Mouse (Mus musculus) hindbrain, postnatal 0 days (tissue): ENCODE measurements around the gene Lin28b. TPM values are rescaled to one million over a fixed set of nuclear protein-coding genes. Genes with fewer than 3 reads are reported as not detected.

Experiments
- ATAC-seq: fragments of 200-750 bp; cut with Nextera tagmentation; 2 replicates; pipeline ENCODE4 v1.8.0; 2017; ENCODE audit warnings: mild to moderate bottlenecking, moderate TSS enrichment, moderate library complexity
- DNase-seq: peaks from one replicate; pipeline ENCODE4 v3.0.0-alpha.2; 2015; ENCODE audit warnings: low spot score
- H3K27ac ChIP-seq: fragments of 300-500 bp; sonication (generic); 2 replicates; pipeline ENCODE4 v1.5.1; 2014; ENCODE audit warnings: mild to moderate bottlenecking
- H3K27me3 ChIP-seq: fragments of 300-500 bp; sonication (generic); 2 replicates; pipeline ENCODE4 v1.6.1; 2014; ENCODE audit warnings: low read length, mixed read lengths; ENCODE audit not compliant: insufficient read depth
- H3K36me3 ChIP-seq: fragments of 300-500 bp; sonication (generic); 2 replicates; pipeline ENCODE4 v1.6.1; 2014; ENCODE audit warnings: low read length, mixed read lengths; ENCODE audit not compliant: insufficient read depth
- H3K4me1 ChIP-seq: fragments of 300-500 bp; sonication (generic); 2 replicates; pipeline ENCODE4 v1.6.1; 2014; ENCODE audit warnings: antibody characterized with exemption, low read length, mixed read lengths; ENCODE audit not compliant: insufficient read depth
- H3K4me2 ChIP-seq: fragments of 300-500 bp; sonication (generic); 2 replicates; pipeline ENCODE4 v1.6.1; 2014; ENCODE audit warnings: low read depth, mild to moderate bottlenecking, low read length, moderate library complexity, mixed read lengths
- H3K4me3 ChIP-seq: fragments of 300-500 bp; sonication (generic); 2 replicates; pipeline ENCODE4 v1.5.1; 2014; ENCODE audit warnings: low read length
- H3K9ac ChIP-seq: fragments of 300-500 bp; sonication (generic); replicated peaks from 2 replicates; pipeline ENCODE4 v1.6.1; 2014; ENCODE audit warnings: mild to moderate bottlenecking, low read length, moderate library complexity, mixed read lengths
- H3K9me3 ChIP-seq: fragments of 300-500 bp; sonication (generic); 2 replicates; pipeline ENCODE4 v1.6.1; 2016; ENCODE audit warnings: low read length, mixed read lengths
- CTCF ChIP-seq: IDR thresholded peaks from 2 replicates; pipeline ENCODE4 v1.5.1; 2016; ENCODE audit warnings: antibody characterized with exemption, control low read depth, low read depth
- WGBS: fragments of 180-500 bp; shearing (Covaris S2); extraction: QIAGEN DNeasy Blood & Tissue Kit; methylation state at CpG from one replicate; pipeline ENCODE4 v1.1.7; 2014; 5-methylcytosine and 5-hydroxymethylcytosine counted together
- polyA plus RNA-seq: library from polyadenylated mRNA; unstranded; fragments of >200 nt; fragmentation: Nextera tagmentation; extraction: Ambion mirVana; gene quantifications from 2 replicates; pipeline ENCODE4 v1.2.1, GENCODE M21; 2015
- total RNA-seq: library from RNA; depleted of rRNA; stranded (reverse); fragments of >200 nt; gene quantifications from 2 replicates; pipeline ENCODE4 v1.2.3, GENCODE M21; 2014

Lin28b gene
- total and polyA plus RNA-seq, 2 experiments from 2014 or later: 3.6 to 8.0 TPM

DNA sequence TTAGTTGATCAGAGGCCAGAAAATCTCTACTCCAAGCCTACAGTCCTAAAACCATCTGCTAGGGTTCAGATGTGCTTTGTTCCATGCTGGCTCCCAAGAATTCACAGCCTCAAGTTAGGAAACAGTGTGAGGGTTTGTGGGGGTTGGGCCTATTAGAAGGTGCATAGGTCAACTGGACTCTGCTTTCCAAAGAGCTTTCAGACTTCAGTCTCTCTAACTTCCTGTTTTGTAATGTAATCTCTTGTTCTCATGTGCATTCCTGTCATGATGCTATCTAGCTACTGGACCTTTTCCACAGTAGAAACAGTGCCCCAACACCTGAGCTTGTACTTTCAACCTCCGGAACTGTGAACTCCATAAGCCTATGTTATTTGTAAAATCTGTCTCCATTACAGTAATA, 63.8 kb downstream of the Lin28b start:
- 86% methylated on average over 1 of the region's 1 CpGs for WGBS

DNA sequence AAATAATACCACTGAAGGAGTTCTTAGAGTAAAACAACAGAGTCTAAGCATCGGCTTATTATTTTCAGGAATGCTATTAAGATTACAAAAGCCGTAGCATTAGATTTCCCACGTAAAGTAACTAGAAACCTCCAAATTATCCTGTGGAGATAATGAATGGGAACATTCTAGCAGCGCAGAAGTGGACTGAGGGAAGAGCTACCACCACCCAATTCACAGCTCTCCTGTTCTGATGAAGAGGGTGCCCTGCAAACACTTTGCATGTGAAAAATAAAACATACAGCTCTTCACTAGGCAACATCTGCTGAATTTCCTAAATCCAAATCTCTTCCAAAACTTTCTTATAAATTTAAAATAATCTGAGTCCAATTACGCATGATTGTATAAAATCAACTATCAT, 74.1 kb downstream of the Lin28b start:
- Histone ChIP-seq H3K4me2 (no peak overlapping the region), H3K4me3 (no peak overlapping the region), H3K27ac (no peak overlapping the region), H3K9me3 (no peaks in the 10 kb centered on the region), H3K4me1 (no peaks in the 10 kb centered on the region), H3K27me3 (no peaks in the 10 kb centered on the region), H3K9ac (no peak overlapping the region), H3K36me3 (no peaks in the 10 kb centered on the region)
- 52% methylated on average over 5 of the region's 5 CpGs for WGBS
- ATAC-seq: no peak
- no peak for TF ChIP-seq CTCF
- no peak for DNase-seq

More for the DNA sequence above, 63.8 kb downstream of the Lin28b start:
- no peak overlapping the region for H3K9ac ChIP-seq
- no peaks in the 10 kb centered on the region for H3K36me3 ChIP-seq
- no peak for TF ChIP-seq CTCF
- no peak overlapping the region for H3K27ac ChIP-seq
- H3K4me1 ChIP-seq: no peaks in the 10 kb centered on the region
- DNase-seq: no peak
- H3K9me3 ChIP-seq: no peaks in the 10 kb centered on the region
- no peak for ATAC-seq
- no peak overlapping the region for H3K4me2 ChIP-seq
- no peaks in the 10 kb centered on the region for H3K27me3 ChIP-seq
- no peak overlapping the region for H3K4me3 ChIP-seq

GRCm38 (mm10) chr10:45411741-45412140, 74.5 kb downstream of the Lin28b start:
- H3K4me1 ChIP-seq: no peaks in the 10 kb centered on the region
- H3K27me3 ChIP-seq: no peaks in the 10 kb centered on the region
- no peak overlapping the region for H3K4me3 ChIP-seq
- H3K9me3 ChIP-seq: no peaks in the 10 kb centered on the region
- H3K4me2 ChIP-seq: no peak overlapping the region
- no peak for TF ChIP-seq CTCF
- no peaks in the 10 kb centered on the region for H3K36me3 ChIP-seq
- DNase-seq (no peak), ATAC-seq (no peak)
- no peak overlapping the region for H3K27ac ChIP-seq
- 41% methylated on average over 2 of the region's 2 CpGs for WGBS
- H3K9ac ChIP-seq: no peak overlapping the region

DNA sequence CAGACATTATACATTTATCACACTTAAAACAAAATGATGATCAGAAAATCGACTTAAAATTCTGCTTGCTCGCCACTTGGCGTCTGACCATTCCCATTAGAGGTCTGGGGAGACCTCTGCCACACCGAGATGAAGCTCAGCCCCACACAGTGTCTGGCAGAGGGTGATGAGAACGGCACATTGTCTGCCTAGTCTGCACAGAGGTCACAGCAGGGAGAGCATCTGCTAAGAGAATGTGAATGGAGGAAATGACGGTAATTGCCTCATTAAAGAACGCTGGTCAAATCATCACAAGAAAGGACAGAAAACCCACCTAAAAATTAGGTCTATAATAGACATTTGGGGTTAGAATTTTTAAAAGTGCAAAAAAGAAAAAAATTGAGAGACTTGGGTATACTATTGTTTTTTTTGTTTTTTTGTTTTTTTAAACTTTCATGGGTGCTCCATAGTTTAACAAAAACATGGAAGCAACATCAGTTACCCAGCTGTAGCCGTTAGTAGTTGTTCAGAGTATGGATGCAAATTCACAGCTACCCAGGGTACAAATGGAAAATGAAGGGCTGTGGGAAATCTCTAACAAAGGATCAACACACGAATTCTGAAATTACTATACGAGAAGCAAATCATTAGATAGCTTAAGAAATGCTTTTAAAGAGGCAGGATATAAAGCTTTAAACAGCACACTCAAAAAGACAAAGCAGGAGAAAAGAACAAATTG, 75.4 kb downstream of the Lin28b start:
- WGBS: 14% methylated on average over 10 of the region's 10 CpGs
- H3K4me3 ChIP-seq: no peak overlapping the region
- no peak overlapping the region for H3K9ac ChIP-seq
- TF ChIP-seq CTCF: no peak
- H3K36me3 ChIP-seq: no peaks in the 10 kb centered on the region
- 0 out of 2 replicates have a peak overlapping the region, but pooled peaks have one; percentile 37 for H3K4me2 ChIP-seq
- H3K27me3 ChIP-seq: no peaks in the 10 kb centered on the region
- H3K4me1 ChIP-seq: no peaks in the 10 kb centered on the region
- no peaks in the 10 kb centered on the region for H3K9me3 ChIP-seq
- no peak overlapping the region for H3K27ac ChIP-seq
- DNase-seq: peak; percentile 60
- peak; percentile 82; the same call in 1 of the 2 replicates for ATAC-seq

DNA sequence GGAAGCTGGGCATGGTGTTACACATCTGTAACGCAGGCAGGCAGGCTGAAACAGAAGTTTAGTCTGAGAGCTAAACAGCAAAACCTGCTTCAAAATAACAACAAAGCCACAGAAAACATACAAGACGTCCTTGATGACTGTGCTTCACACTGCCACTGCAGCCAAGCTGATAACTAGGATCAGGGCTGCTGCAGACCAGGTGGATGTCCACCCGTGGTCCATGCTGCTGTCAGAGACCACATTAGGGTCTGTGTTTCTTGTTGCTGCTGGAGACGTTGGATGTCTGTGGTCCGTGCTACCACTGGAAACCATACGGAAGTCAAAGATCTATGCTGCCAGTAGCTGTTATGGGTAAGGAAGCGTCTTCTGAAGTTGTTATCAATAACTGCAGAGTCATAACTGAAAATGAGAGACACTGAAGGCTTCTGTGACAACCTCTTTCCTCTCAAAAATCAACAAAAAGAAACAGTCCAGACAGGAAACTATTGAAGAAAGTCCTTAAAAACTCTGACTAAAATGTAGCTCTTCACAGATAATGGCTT, 86.4 kb downstream of the Lin28b start:
- WGBS: 89% methylated on average over 7 of the region's 7 CpGs
- Histone ChIP-seq H3K9me3 (no peaks in the 10 kb centered on the region), H3K9ac (no peak overlapping the region), H3K27me3 (no peaks in the 10 kb centered on the region), H3K36me3 (no peaks in the 10 kb centered on the region), H3K4me1 (no peaks in the 10 kb centered on the region), H3K27ac (no peak overlapping the region), H3K4me2 (no peak overlapping the region), H3K4me3 (no peak overlapping the region)
- ATAC-seq (no peak), DNase-seq (no peak)
- TF ChIP-seq CTCF: no peak

DNA sequence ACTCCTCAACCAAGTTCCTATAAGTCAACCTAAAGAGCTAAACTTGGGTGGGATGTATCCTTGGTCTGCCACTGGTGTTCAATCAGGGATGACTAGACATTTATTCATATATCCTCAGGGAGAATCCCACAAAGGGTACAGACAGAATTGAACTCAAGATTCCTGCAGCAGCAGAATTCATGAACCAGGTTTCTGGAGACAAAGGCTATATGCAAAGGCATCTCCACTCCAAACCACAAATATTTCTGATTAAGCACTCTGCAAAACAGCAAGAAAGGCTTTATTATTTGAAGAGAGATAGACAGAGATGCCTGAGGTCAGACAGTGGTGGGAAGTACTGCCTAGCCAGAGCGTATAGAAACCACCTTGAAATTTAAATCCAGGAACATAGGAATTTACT, 88.0 kb downstream of the Lin28b start:
- H3K4me2 ChIP-seq: no peak overlapping the region
- H3K9me3 ChIP-seq: no peaks in the 10 kb centered on the region
- ATAC-seq (no peak), DNase-seq (no peak)
- H3K36me3 ChIP-seq: no peaks in the 10 kb centered on the region
- TF ChIP-seq CTCF: no peak
- no peak overlapping the region for H3K9ac ChIP-seq
- H3K27ac ChIP-seq: no peak overlapping the region
- H3K4me1 ChIP-seq: no peaks in the 10 kb centered on the region
- no peaks in the 10 kb centered on the region for H3K27me3 ChIP-seq
- WGBS: 83% methylated on average over 1 of the region's 1 CpGs
- no peak overlapping the region for H3K4me3 ChIP-seq

GRCm38 (mm10) chr10:45382637-45382958, 103.6 kb downstream of the Lin28b start:
- H3K27me3 ChIP-seq: no peaks in the 10 kb centered on the region
- no peak overlapping the region for H3K4me2 ChIP-seq
- DNase-seq (no peak), ATAC-seq (no peak)
- whole genome bisulfite sequencing: 49% methylated on average over 3 of the region's 3 CpGs
- no peaks in the 10 kb centered on the region for H3K36me3 ChIP-seq
- no peak overlapping the region for H3K4me3 ChIP-seq
- H3K4me1 ChIP-seq: no peaks in the 10 kb centered on the region
- H3K9ac ChIP-seq: no peak overlapping the region
- TF ChIP-seq CTCF: no peak
- H3K9me3 ChIP-seq: no peaks in the 10 kb centered on the region
- no peak overlapping the region for H3K27ac ChIP-seq
